Mouse (Mus musculus): ENCODE data around the gene B230118H07Rik.

DNA sequence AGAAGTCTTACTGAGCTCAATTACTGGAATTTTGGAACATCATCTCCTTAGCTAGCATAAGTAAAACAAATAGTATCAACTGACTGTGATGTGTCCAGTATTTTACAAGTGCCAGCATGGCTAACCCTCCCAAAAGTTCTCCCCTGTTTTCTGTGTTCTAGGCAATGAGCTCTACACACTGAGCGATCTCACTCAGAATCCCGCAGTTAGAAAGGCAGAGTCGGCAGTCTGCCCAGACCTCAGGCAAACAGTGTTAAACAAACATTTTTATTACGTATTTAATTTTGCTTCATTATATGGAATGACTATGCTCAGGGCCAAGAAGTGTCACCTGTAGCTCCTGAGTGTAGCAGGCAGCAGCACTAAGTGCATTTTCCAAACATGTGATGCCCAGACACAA lies 72.1 kb downstream of the B230118H07Rik start:
- TF ChIP-seq CTCF (IDR thresholded peaks at IDR 0.05; ENCODE audit: low read depth) (no peak), EP300 (IDR thresholded peaks at IDR 0.05; ENCODE audit: low read depth) (no peak)

All from liver, embryonic 14.5 days (tissue).